Mouse (Mus musculus) neural tube, embryonic 15.5 days (tissue): ENCODE results near the gene Mast4. TPM values are rescaled to one million over a fixed set of nuclear protein-coding genes. Genes with fewer than 3 reads are reported as not detected.

Source experiments
- ATAC-seq: fragments of 200-750 bp; cut with Nextera tagmentation; 2 replicates; pipeline ENCODE4 v1.8.0; 2017; ENCODE audit warnings: mild to moderate bottlenecking, moderate TSS enrichment, moderate library complexity; ENCODE audit not compliant: low FRiP score
- H3K27ac ChIP-seq: fragments of 300-500 bp; sonication (generic); replicated peaks from 2 replicates; pipeline ENCODE4 v1.5.1; 2015; ENCODE audit warnings: mild to moderate bottlenecking, inconsistent platforms
- H3K27me3 ChIP-seq: fragments of 300-500 bp; sonication (generic); replicated peaks from 2 replicates; pipeline ENCODE4 v1.6.1; 2015; ENCODE audit warnings: inconsistent platforms
- H3K36me3 ChIP-seq: fragments of 300-500 bp; sonication (generic); 2 replicates; pipeline ENCODE4 v1.6.1; 2015; ENCODE audit warnings: inconsistent platforms
- H3K4me1 ChIP-seq: fragments of 300-500 bp; sonication (generic); 2 replicates; pipeline ENCODE4 v1.6.1; 2015; ENCODE audit warnings: inconsistent platforms
- H3K4me2 ChIP-seq: fragments of 300-500 bp; sonication (generic); 2 replicates; pipeline ENCODE4 v1.6.1; 2015; ENCODE audit warnings: inconsistent platforms, mild to moderate bottlenecking, moderate library complexity
- H3K4me3 ChIP-seq: fragments of 300-500 bp; sonication (generic); replicated peaks from 2 replicates; pipeline ENCODE4 v1.5.1; 2015; ENCODE audit warnings: mild to moderate bottlenecking, inconsistent platforms
- H3K9ac ChIP-seq: fragments of 300-500 bp; sonication (generic); replicated peaks from 2 replicates; pipeline ENCODE4 v1.6.1; 2015; ENCODE audit warnings: mild to moderate bottlenecking, inconsistent platforms
- H3K9me3 ChIP-seq: fragments of 300-500 bp; sonication (generic); replicated peaks from 2 replicates; pipeline ENCODE4 v1.6.1; 2016; ENCODE audit warnings: inconsistent platforms
- WGBS: fragments of 180-500 bp; shearing (Covaris S2); methylation state at CpG from one replicate; pipeline ENCODE4 v1.1.7; 2015; ENCODE audit warnings: mixed read lengths; 5-methylcytosine and 5-hydroxymethylcytosine counted together
- polyA plus RNA-seq: library from polyadenylated mRNA; unstranded; fragments of >200 nt; fragmentation: Nextera tagmentation; extraction: Ambion mirVana; gene quantifications from 2 replicates; pipeline ENCODE4 v1.2.1, GENCODE M21; 2015

Mast4 gene
- polyA plus RNA-seq, 1 experiment from 2014 or later: 24.7 TPM

- no peak overlapping the region for H3K4me3 ChIP-seq
- no peak overlapping the region for H3K4me2 ChIP-seq
- no peak for ATAC-seq
- H3K9me3 ChIP-seq: no peaks in the 10 kb centered on the region
- peaks cover 10% of the 10 kb centered on the region; the same call in 1 of the 2 replicates for H3K4me1 ChIP-seq
- 84% methylated on average over 5 of the region's 5 CpGs for WGBS
- no peaks in the 10 kb centered on the region for H3K27me3 ChIP-seq
- H3K9ac ChIP-seq: no peak overlapping the region
- H3K27ac ChIP-seq: no peak overlapping the region
- H3K36me3 ChIP-seq: no peaks in the 10 kb centered on the region
These were observed 400.6 kb downstream of the Mast4 start for GRCm38 (mm10) chr13:102933702-102934101.

- Histone ChIP-seq H3K4me2 (no peak overlapping the region), H3K9me3 (no peaks in the 10 kb centered on the region), H3K4me1 (peaks cover 10% of the 10 kb centered on the region; the same call in 1 of the 2 replicates), H3K27ac (no peak overlapping the region), H3K9ac (no peak overlapping the region), H3K36me3 (no peaks in the 10 kb centered on the region), H3K27me3 (no peaks in the 10 kb centered on the region), H3K4me3 (no peak overlapping the region)
- 55% methylated on average over 9 of the region's 9 CpGs for WGBS
- ATAC-seq: no peak
These were observed 401.9 kb downstream of the Mast4 start for GRCm38 (mm10) chr13:102932434-102932833.

DNA sequence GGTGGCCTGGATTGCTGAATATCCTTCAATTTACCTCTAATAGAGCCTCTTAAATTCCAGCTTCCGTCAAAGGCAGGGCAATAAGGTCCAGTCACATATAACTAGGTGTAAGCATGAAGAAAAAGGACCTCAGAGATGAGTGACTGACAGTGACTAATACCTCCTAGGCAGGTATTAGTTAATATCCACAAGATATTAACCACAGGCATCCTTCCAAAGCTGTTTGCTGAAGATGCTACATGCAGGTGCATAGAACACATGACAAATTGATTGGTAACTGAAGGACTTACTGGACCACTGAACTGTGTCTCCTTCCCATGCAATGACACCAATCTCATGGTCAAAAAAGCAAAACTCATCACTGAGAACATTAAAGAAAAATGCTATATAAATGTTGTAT is 402.3 kb downstream of the Mast4 start:
- Histone ChIP-seq H3K27ac (no peak overlapping the region), H3K9me3 (no peaks in the 10 kb centered on the region), H3K9ac (no peak overlapping the region), H3K36me3 (no peaks in the 10 kb centered on the region), H3K4me2 (no peak overlapping the region), H3K4me1 (peaks cover 12% of the 10 kb centered on the region; the same call in 1 of the 2 replicates), H3K27me3 (no peaks in the 10 kb centered on the region), H3K4me3 (no peak overlapping the region)
- ATAC-seq: no peak
- 86% methylated on average over 1 of the region's 1 CpGs for WGBS

DNA sequence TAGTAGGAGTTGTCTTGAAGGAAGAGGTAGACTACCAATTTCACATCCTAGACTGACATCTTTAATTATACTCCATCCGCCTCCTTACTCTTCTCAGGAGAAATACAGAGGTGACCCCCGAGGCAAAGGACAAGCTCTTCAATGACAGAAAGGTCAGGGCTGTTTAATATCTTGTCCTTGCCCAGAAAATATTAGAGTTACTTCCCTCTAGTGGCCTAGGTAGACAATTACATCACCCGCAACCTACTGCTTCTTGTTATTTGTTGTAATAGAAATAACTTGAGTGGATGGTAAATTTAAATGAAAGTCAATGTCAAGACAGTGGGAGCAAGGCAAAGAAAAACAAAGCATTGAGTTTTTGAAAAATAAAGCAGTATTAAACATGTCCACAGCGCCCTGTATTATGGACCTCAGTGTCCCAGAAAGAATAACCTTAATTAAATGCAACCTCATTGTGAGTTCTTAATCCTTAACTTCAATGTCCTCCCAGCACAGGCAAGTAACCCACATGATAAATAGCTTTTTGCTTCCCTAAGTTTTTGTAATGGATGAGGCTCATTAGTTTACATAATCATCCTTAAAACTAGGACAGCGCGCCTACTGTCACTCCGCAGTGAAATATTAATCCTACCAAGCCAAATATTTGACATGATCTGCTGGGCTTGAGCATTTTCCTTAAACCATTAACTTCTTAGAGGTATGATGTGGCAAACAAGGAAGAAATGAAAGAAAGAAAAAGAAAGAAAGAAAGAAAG is 408.3 kb downstream of the Mast4 start:
- Histone ChIP-seq H3K27ac (no peak overlapping the region), H3K4me1 (0 out of 2 replicates have a peak, but pooled peaks cover 3% of the 10 kb centered on the region), H3K4me2 (no peak overlapping the region), H3K36me3 (no peaks in the 10 kb centered on the region), H3K4me3 (no peak overlapping the region), H3K9ac (no peak overlapping the region), H3K27me3 (no peaks in the 10 kb centered on the region), H3K9me3 (no peaks in the 10 kb centered on the region)
- ATAC-seq: no peak
- WGBS: 90% methylated on average over 7 of the region's 7 CpGs

DNA sequence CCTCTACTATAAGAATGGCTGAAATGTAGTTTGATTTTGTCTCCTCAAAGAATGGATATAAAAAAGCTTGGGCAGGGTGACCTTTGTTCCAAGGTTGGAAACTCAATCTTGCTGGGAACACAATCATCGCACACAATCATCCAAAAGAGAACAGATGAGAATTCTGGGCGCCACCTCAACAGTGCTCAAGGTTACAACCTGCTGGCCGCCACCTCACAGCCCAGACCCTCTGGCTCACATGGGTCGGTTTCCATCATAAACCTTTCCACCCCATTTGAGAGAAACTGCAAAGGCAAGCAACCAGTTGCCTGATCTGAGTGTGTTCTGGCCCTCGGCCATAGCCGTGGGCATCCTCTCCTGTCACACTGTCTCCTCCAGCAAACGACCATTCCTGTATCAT is 414.6 kb downstream of the Mast4 start:
- ATAC-seq: no peak
- H3K9me3 ChIP-seq: no peaks in the 10 kb centered on the region
- H3K27me3 ChIP-seq: no peaks in the 10 kb centered on the region
- H3K4me2 ChIP-seq: no peak overlapping the region
- 88% methylated on average over 7 of the region's 7 CpGs for WGBS
- H3K4me1 ChIP-seq: no peaks in the 10 kb centered on the region
- H3K27ac ChIP-seq: no peak overlapping the region
- no peak overlapping the region for H3K9ac ChIP-seq
- H3K36me3 ChIP-seq: no peaks in the 10 kb centered on the region
- no peak overlapping the region for H3K4me3 ChIP-seq

- no peaks in the 10 kb centered on the region for H3K4me1 ChIP-seq
- no peaks in the 10 kb centered on the region for H3K27me3 ChIP-seq
- no peak overlapping the region for H3K27ac ChIP-seq
- H3K9me3 ChIP-seq: no peaks in the 10 kb centered on the region
- no peaks in the 10 kb centered on the region for H3K36me3 ChIP-seq
- ATAC-seq: no peak
- H3K4me3 ChIP-seq: no peak overlapping the region
- H3K9ac ChIP-seq: no peak overlapping the region
- WGBS: 58% methylated on average over 4 of the region's 4 CpGs
- H3K4me2 ChIP-seq: no peak overlapping the region
These were observed 415.7 kb downstream of the Mast4 start for GRCm38 (mm10) chr13:102918616-102919015.

- Histone ChIP-seq H3K4me1 (no peaks in the 10 kb centered on the region), H3K4me3 (no peak overlapping the region), H3K4me2 (no peak overlapping the region), H3K27ac (no peak overlapping the region), H3K36me3 (no peaks in the 10 kb centered on the region), H3K9me3 (no peaks in the 10 kb centered on the region), H3K27me3 (no peaks in the 10 kb centered on the region), H3K9ac (no peak overlapping the region)
- no peak for ATAC-seq
- WGBS: 70% methylated on average over 1 of the region's 1 CpGs
These were observed 419.0 kb downstream of the Mast4 start for GRCm38 (mm10) chr13:102915341-102915740.

GRCm38 (mm10) chr13:102914800-102915199 is 419.5 kb downstream of the Mast4 start:
- no peak for ATAC-seq
- no peak overlapping the region for H3K9ac ChIP-seq
- H3K4me2 ChIP-seq: no peak overlapping the region
- H3K27me3 ChIP-seq: no peaks in the 10 kb centered on the region
- H3K4me3 ChIP-seq: no peak overlapping the region
- no peaks in the 10 kb centered on the region for H3K4me1 ChIP-seq
- H3K27ac ChIP-seq: no peak overlapping the region
- H3K9me3 ChIP-seq: no peaks in the 10 kb centered on the region
- H3K36me3 ChIP-seq: no peaks in the 10 kb centered on the region

GRCm38 (mm10) chr13:102913919-102914318 is 420.4 kb downstream of the Mast4 start:
- Histone ChIP-seq H3K9ac (no peak overlapping the region), H3K36me3 (no peaks in the 10 kb centered on the region)
- 79% methylated on average over 2 of the region's 2 CpGs for WGBS

GRCm38 (mm10) chr13:102912867-102913266 is 421.4 kb downstream of the Mast4 start:
- Histone ChIP-seq H3K27ac (no peak overlapping the region), H3K4me2 (no peak overlapping the region), H3K9ac (no peak overlapping the region), H3K36me3 (no peaks in the 10 kb centered on the region), H3K4me3 (no peak overlapping the region), H3K9me3 (no peaks in the 10 kb centered on the region), H3K4me1 (no peaks in the 10 kb centered on the region), H3K27me3 (no peaks in the 10 kb centered on the region)
- no peak for ATAC-seq
- WGBS: 82% methylated on average over 12 of the region's 12 CpGs

More at GRCm38 (mm10) chr13:102913919-102914318, 420.4 kb downstream of the Mast4 start:
- Histone ChIP-seq H3K9me3 (no peaks in the 10 kb centered on the region), H3K27ac (no peak overlapping the region), H3K4me3 (no peak overlapping the region), H3K4me1 (no peaks in the 10 kb centered on the region), H3K27me3 (no peaks in the 10 kb centered on the region), H3K4me2 (no peak overlapping the region)
- no peak for ATAC-seq

DNA sequence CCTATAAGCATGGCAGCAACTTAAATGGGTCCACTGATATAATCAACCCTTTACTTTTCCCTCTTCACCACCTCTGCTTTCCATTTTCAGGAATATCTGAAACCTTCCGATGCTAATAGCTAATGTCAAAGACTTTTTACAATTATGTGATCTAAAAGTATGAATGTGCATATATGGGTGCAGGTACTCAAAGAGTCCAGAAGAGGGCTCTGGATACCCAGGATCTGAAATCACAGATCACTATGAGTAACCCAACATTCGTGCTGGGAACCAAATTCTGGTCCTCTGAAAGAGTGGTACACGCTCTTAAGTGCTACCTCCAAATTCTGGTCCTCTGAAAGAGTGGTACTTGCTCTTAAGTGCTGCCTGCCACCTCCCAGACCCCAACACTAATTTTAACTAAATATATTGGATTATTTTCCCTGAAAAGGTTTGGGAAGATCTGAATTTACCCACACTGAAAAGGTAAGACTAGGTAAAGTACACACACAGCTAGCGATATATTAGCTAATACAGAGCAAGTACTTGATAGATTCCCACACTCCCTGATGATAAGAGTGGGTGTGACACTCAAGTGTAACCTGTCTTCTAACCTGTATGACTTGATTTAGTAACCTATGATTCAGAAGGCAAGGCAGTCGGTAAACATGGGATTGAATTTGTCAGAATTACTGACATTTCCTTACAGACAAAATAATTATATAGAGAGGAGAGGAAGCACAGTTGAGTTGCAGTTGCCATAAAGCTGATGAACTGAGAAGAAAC is 424.5 kb downstream of the Mast4 start:
- Histone ChIP-seq H3K36me3 (no peaks in the 10 kb centered on the region), H3K9me3 (no peaks in the 10 kb centered on the region), H3K9ac (no peak overlapping the region), H3K4me1 (peaks cover 11% of the 10 kb centered on the region), H3K4me3 (no peak overlapping the region), H3K4me2 (no peak overlapping the region), H3K27ac (no peak overlapping the region), H3K27me3 (no peaks in the 10 kb centered on the region)
- ATAC-seq: no peak
- 88% methylated on average over 5 of the region's 5 CpGs for WGBS

- H3K27ac ChIP-seq: peak overlapping the region; percentile 83
- peak overlapping the region; percentile 45 for H3K4me3 ChIP-seq
- H3K9ac ChIP-seq: peak overlapping the region; percentile 43
- peaks cover 11% of the 10 kb centered on the region for H3K4me1 ChIP-seq
- peak overlapping the region; percentile 87 for H3K4me2 ChIP-seq
- no peak for ATAC-seq
- no peaks in the 10 kb centered on the region for H3K9me3 ChIP-seq
- H3K27me3 ChIP-seq: no peaks in the 10 kb centered on the region
- 9% methylated on average over 9 of the region's 9 CpGs for WGBS
- H3K36me3 ChIP-seq: no peaks in the 10 kb centered on the region
These were observed 427.7 kb downstream of the Mast4 start for GRCm38 (mm10) chr13:102906661-102907009.
